Mouse (Mus musculus): Measurements from ENCODE around the gene Ssr3. TPM values are rescaled to one million over a fixed set of nuclear protein-coding genes. Genes with fewer than 3 reads are reported as not detected.

The Ssr3 gene
- polyA plus RNA-seq (2015; fragmentation: Nextera tagmentation; extraction: Ambion mirVana) = 125 and 131 TPM in 2 replicates

GRCm38 (mm10) chr3:65392421-65392817 lies at the start of gene Ssr3:
Gene Ssr3 (minus strand): TSS chr3:65392623.

Other genes starting within 250 kb of the Ssr3 start
- 18.3 and 21.4 TPM in 2 replicates for gene Tiparp, start 135.8 kb upstream of the Ssr3 start, polyA plus RNA-seq (2015; fragmentation: Nextera tagmentation; extraction: Ambion mirVana)

Data from neural tube, postnatal 0 days (tissue).